Mouse (Mus musculus) retina, adult 2 months (tissue): ENCODE measurements around the gene Mxra7.
"Not testable (repeated sequence)": the region's sequence is repeated elsewhere in the genome, so short reads cannot be mapped to it uniquely, and the experiment has no call there.

ENCODE experiments used
- DNase-seq: peaks from one replicate; pipeline ENCODE4 v3.0.0-alpha.2; 2012; ENCODE audit warnings: low read depth, low spot score

The Mxra7 gene

GRCm38 (mm10) chr11:116847187-116848085 is 19.6 kb upstream of the Mxra7 start:
- no peak for DNase-seq

GRCm38 (mm10) chr11:116846593-116847181 is 18.8 kb upstream of the Mxra7 start:
- no peak for DNase-seq

GRCm38 (mm10) chr11:116843261-116844233 is 15.7 kb upstream of the Mxra7 start, which contains the start of the genes Mettl23 and Jmjd6:
Gene Mettl23 (plus strand): TSS chr11:116843278.
Gene Jmjd6 (minus strand): TSS chr11:116843449.
- DNase-seq: peak; percentile 95

- no peak for DNase-seq
Observed at GRCm38 (mm10) chr11:116842531-116843260, 14.8 kb upstream of the Mxra7 start.

GRCm38 (mm10) chr11:116840748-116841147 is 12.9 kb upstream of the Mxra7 start:
- no peak for DNase-seq

GRCm38 (mm10) chr11:116839601-116840000 is 11.8 kb upstream of the Mxra7 start:
- DNase-seq: no peak

- no peak for DNase-seq
Observed at GRCm38 (mm10) chr11:116838936-116839335, 11.1 kb upstream of the Mxra7 start.

- no peak for DNase-seq
Observed at GRCm38 (mm10) chr11:116837441-116837840, 9.6 kb upstream of the Mxra7 start.

GRCm38 (mm10) chr11:116836283-116836682 is 8.4 kb upstream of the Mxra7 start:
- DNase-seq: no peak

GRCm38 (mm10) chr11:116834954-116835353 is 7.1 kb upstream of the Mxra7 start:
- no peak for DNase-seq

- DNase-seq: no peak
Observed at GRCm38 (mm10) chr11:116832172-116832685, 4.4 kb upstream of the Mxra7 start.

- no peak for DNase-seq
Observed at GRCm38 (mm10) chr11:116826550-116827504, 1.0 kb downstream of the Mxra7 start.

- no peak for DNase-seq
Observed at GRCm38 (mm10) chr11:116825230-116825629, 2.6 kb downstream of the Mxra7 start.

GRCm38 (mm10) chr11:116823885-116824284 is 4.0 kb downstream of the Mxra7 start:
- DNase-seq: not testable (repeated sequence)

GRCm38 (mm10) chr11:116823255-116823654 is 4.6 kb downstream of the Mxra7 start:
- DNase-seq: no peak

- DNase-seq: no peak
Observed at GRCm38 (mm10) chr11:116822626-116823025, 5.2 kb downstream of the Mxra7 start.

- DNase-seq: no peak
Observed at GRCm38 (mm10) chr11:116822215-116822614, 5.6 kb downstream of the Mxra7 start.

- DNase-seq: no peak
Observed at GRCm38 (mm10) chr11:116821057-116821940, 6.5 kb downstream of the Mxra7 start.
